Mouse (Mus musculus) gastrocnemius, adult 2 months (tissue): ENCODE results near the gene Ankrd2. TPM values are rescaled to one million over a fixed set of nuclear protein-coding genes. Genes with fewer than 3 reads are reported as not detected.

Experiments
- DNase-seq: peaks from one replicate; pipeline ENCODE4 v3.0.0; 2022
- H3K27ac ChIP-seq: fragments of 200-600 bp; 2 replicates; pipeline ENCODE4 v1.8.1; 2022; ENCODE audit warnings: mild to moderate bottlenecking
- H3K4me3 ChIP-seq: fragments of 200-600 bp; 2 replicates; pipeline ENCODE4 v1.8.1; 2022; ENCODE audit warnings: mild to moderate bottlenecking, moderate library complexity
- CTCF ChIP-seq: fragments of 200-600 bp; IDR thresholded peaks from 2 replicates; pipeline ENCODE4 v1.8.1; 2022; ENCODE audit warnings: antibody characterized with exemption, mild to moderate bottlenecking, moderate library complexity
- intact Hi-C: fragments of 180-260 bp; cut with DNase I; formaldehyde crosslinking; loops from one replicate; pipeline ENCODE4 v1.15.1; 2025
- total RNA-seq, 2 experiments: library from RNA; stranded (reverse); gene quantifications; 2 replicates each; pipeline ENCODE4 v1.2.3; 2021

Ankrd2 gene
- total RNA-seq, 2 experiments from 2014 or later: 154 to 235 TPM

- no peak for DNase-seq
- no peak for TF ChIP-seq CTCF
- intact Hi-C loops: no loop called here
- peak overlapping the region; percentile 82 for H3K27ac ChIP-seq
- no peak overlapping the region for H3K4me3 ChIP-seq
Measured at GRCm38 (mm10) chr19:42001253-42001980, 34.4 kb upstream of the Ankrd2 start.

- intact Hi-C loops: no loop called here
- no peak for TF ChIP-seq CTCF
- H3K27ac ChIP-seq: no peak overlapping the region
- DNase-seq: no peak
- no peak overlapping the region for H3K4me3 ChIP-seq
Measured at GRCm38 (mm10) chr19:42004258-42004657, 31.5 kb upstream of the Ankrd2 start.

- no peak for DNase-seq
- intact Hi-C loops: no loop called here
- TF ChIP-seq CTCF: no peak
- H3K4me3 ChIP-seq: no peak overlapping the region
- peak overlapping the region; percentile 46 for H3K27ac ChIP-seq
Measured at GRCm38 (mm10) chr19:42005616-42006015, 30.2 kb upstream of the Ankrd2 start.

- DNase-seq: no peak
- intact Hi-C loops: no loop called here
- no peak for TF ChIP-seq CTCF
- H3K4me3 ChIP-seq: no peak overlapping the region
- no peak overlapping the region for H3K27ac ChIP-seq
Measured at GRCm38 (mm10) chr19:42006568-42006967, 29.2 kb upstream of the Ankrd2 start.

- intact Hi-C loops: no loop called here
- no peak for TF ChIP-seq CTCF
Measured at GRCm38 (mm10) chr19:42008586-42008985, 27.2 kb upstream of the Ankrd2 start.

GRCm38 (mm10) chr19:42009067-42009466 is 26.7 kb upstream of the Ankrd2 start:
- TF ChIP-seq CTCF: no peak
- H3K27ac ChIP-seq: no peak overlapping the region
- no peak for DNase-seq
- H3K4me3 ChIP-seq: no peak overlapping the region
- intact Hi-C loops: no loop called here

More at GRCm38 (mm10) chr19:42008586-42008985, 27.2 kb upstream of the Ankrd2 start:
- 0 out of 2 replicates have a peak overlapping the region, but pooled peaks have one; percentile 20 for H3K27ac ChIP-seq
- no peak for DNase-seq
- no peak overlapping the region for H3K4me3 ChIP-seq

- no peak for TF ChIP-seq CTCF
Measured at GRCm38 (mm10) chr19:42010436-42010835, 25.4 kb upstream of the Ankrd2 start.

GRCm38 (mm10) chr19:42011123-42011522 is 24.7 kb upstream of the Ankrd2 start:
- intact Hi-C loops: no loop called here
- Histone ChIP-seq H3K4me3 (no peak overlapping the region), H3K27ac (no peak overlapping the region)
- DNase-seq: peak; percentile 14
- no peak for TF ChIP-seq CTCF

More at GRCm38 (mm10) chr19:42010436-42010835, 25.4 kb upstream of the Ankrd2 start:
- no peak for DNase-seq
- intact Hi-C loops: no loop called here
- H3K4me3 ChIP-seq: no peak overlapping the region
- H3K27ac ChIP-seq: no peak overlapping the region

GRCm38 (mm10) chr19:42014231-42014825 is 21.5 kb upstream of the Ankrd2 start:
- Histone ChIP-seq H3K4me3 (no peak overlapping the region), H3K27ac (peak overlapping the region; percentile 28; the same call in 1 of the 2 replicates)
- intact Hi-C loops: no loop called here
- peak; percentile 79 for DNase-seq
- no peak for TF ChIP-seq CTCF

- intact Hi-C loops: no loop called here
- H3K4me3 ChIP-seq: no peak overlapping the region
- no peak for TF ChIP-seq CTCF
- no peak overlapping the region for H3K27ac ChIP-seq
- no peak for DNase-seq
Measured at GRCm38 (mm10) chr19:42015001-42015400, 20.8 kb upstream of the Ankrd2 start.

- no peak for DNase-seq
- intact Hi-C loops: no loop called here
- no peak for TF ChIP-seq CTCF
- H3K4me3 ChIP-seq: no peak overlapping the region
- peak overlapping the region; percentile 87 for H3K27ac ChIP-seq
Measured at GRCm38 (mm10) chr19:42016251-42016650, 19.5 kb upstream of the Ankrd2 start.

GRCm38 (mm10) chr19:42016840-42017239 is 19.0 kb upstream of the Ankrd2 start:
- intact Hi-C loops: no loop called here
- Histone ChIP-seq H3K4me3 (peak overlapping the region; percentile 45), H3K27ac (peak overlapping the region; percentile 87)
- DNase-seq: peak; percentile 67
- TF ChIP-seq CTCF: no peak

- intact Hi-C loops: no loop called here
- peak overlapping the region; percentile 87 for H3K27ac ChIP-seq
- peak overlapping the region; percentile 45 for H3K4me3 ChIP-seq
- no peak for TF ChIP-seq CTCF
- DNase-seq: peak; percentile 83
Measured at GRCm38 (mm10) chr19:42017399-42018247, 18.2 kb upstream of the Ankrd2 start.
